Mouse (Mus musculus) small intestine, adult 2 months (tissue): ENCODE data around the gene Dync1i1.

Experiments used
- CTCF ChIP-seq: fragments of 200-500 bp; IDR thresholded peaks from 2 replicates; pipeline ENCODE4 v1.5.1; 2012; ENCODE audit warnings: low read depth, mild to moderate bottlenecking, control low read depth, inconsistent platforms, low read length, moderate library complexity, mixed read lengths; ENCODE audit not compliant: insufficient replicate concordance, insufficient read length; ENCODE audit errors: extremely low read depth
- POLR2A ChIP-seq: fragments of 200-500 bp; IDR thresholded peaks from 2 replicates; pipeline ENCODE4 v1.6.1; 2012; ENCODE audit warnings: low read depth, mild to moderate bottlenecking, control low read depth, inconsistent platforms, low read length, moderate library complexity

DNA sequence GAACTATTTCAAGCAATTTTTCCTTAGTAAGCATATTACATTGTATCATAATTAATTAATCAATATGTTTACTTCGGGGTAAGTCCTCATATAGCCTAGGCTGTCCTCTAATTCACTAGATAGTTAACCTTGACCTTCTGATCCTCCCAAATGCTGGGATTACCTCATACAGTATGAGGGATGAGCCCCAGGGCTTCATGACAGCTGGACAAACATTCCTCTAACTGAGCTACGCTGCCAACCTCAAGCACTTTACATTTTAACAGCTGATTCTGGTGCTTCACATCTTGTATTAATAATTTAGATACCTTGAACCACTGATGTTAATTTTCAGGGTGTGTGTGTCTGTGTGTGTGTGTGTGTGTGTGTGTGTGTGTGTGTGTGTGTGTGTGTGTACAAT, 6.5 kb upstream of the Dync1i1 start:
- TF ChIP-seq CTCF (no peak), POLR2A (no peak)
